Mouse (Mus musculus) neutrophil, adult 65 days (primary cell): Measurements from ENCODE around the gene Sept10. TPM values are rescaled to one million over a fixed set of nuclear protein-coding genes. Genes with fewer than 3 reads are reported as not detected.

ENCODE experiments used
- total RNA-seq: library from RNA; stranded (reverse); gene quantifications from 2 replicates; pipeline ENCODE4 v1.2.4, GENCODE M21; 2023

The Sept10 gene
- total RNA-seq, result 6.8 and 8.6 TPM in 2 replicates

GRCm38 (mm10) chr10:59221473-59222270, at the start of gene Sept10, which contains the start of gene Sowahc:
Gene Sept10 (minus strand): TSS chr10:59221847.
Gene Sowahc (plus strand): TSS chr10:59221953.

Other genes starting within 250 kb of the Sept10 start
- gene Sowahc, start 106 bp upstream of the Sept10 start, total RNA-seq, result 26.3 and 26.7 TPM in 2 replicates
- gene P4ha1, start 101.4 kb upstream of the Sept10 start, total RNA-seq, result 4.8 and 5.2 TPM in 2 replicates
- gene Gm10273, start 173.8 kb upstream of the Sept10 start, total RNA-seq, result 2.9 and 8.2 TPM in 2 replicates
- gene Pla2g12b, start 181.8 kb upstream of the Sept10 start, total RNA-seq, result not detected in 2 replicates
- gene Oit3, start 219.9 kb upstream of the Sept10 start, total RNA-seq, result 0.16 TPM in 1 of 2 replicates, not detected in the other